Mouse (Mus musculus) hindbrain, embryonic 16.5 days (tissue): Measurements from ENCODE around the gene St6galnac4. TPM values are rescaled to one million over a fixed set of nuclear protein-coding genes. Genes with fewer than 3 reads are reported as not detected.

Experiments
- ATAC-seq: fragments of 200-750 bp; cut with Nextera tagmentation; 2 replicates; pipeline ENCODE4 v1.8.0; 2017; ENCODE audit warnings: moderate TSS enrichment, moderate library complexity
- H3K27ac ChIP-seq: fragments of 300-500 bp; sonication (generic); 2 replicates; pipeline ENCODE4 v1.5.1; 2014; ENCODE audit warnings: low read depth, mild to moderate bottlenecking, control low read depth, low read length, moderate library complexity
- H3K27me3 ChIP-seq: fragments of 300-500 bp; sonication (generic); replicated peaks from 2 replicates; pipeline ENCODE4 v1.6.1; 2014; ENCODE audit warnings: low read length; ENCODE audit not compliant: control insufficient read depth, insufficient read depth
- H3K36me3 ChIP-seq: fragments of 300-500 bp; sonication (generic); 2 replicates; pipeline ENCODE4 v1.6.1; 2014; ENCODE audit warnings: mild to moderate bottlenecking, low read length, moderate library complexity, mixed read lengths; ENCODE audit not compliant: control insufficient read depth, insufficient read depth
- H3K4me1 ChIP-seq: fragments of 300-500 bp; sonication (generic); 2 replicates; pipeline ENCODE4 v1.6.1; 2014; ENCODE audit warnings: low read depth, low read length; ENCODE audit not compliant: control insufficient read depth, insufficient read depth
- H3K4me2 ChIP-seq: fragments of 300-500 bp; sonication (generic); 2 replicates; pipeline ENCODE4 v1.6.1; 2014; ENCODE audit warnings: mild to moderate bottlenecking, low read length, control low read depth, moderate library complexity
- H3K4me3 ChIP-seq: fragments of 300-500 bp; sonication (generic); 2 replicates; pipeline ENCODE4 v1.5.1; 2014; ENCODE audit warnings: mild to moderate bottlenecking, low read length, control low read depth, moderate library complexity
- H3K9ac ChIP-seq: fragments of 300-500 bp; sonication (generic); 2 replicates; pipeline ENCODE4 v1.6.1; 2014; ENCODE audit warnings: low read depth, mild to moderate bottlenecking, control low read depth, low read length, moderate library complexity
- H3K9me3 ChIP-seq: fragments of 300-500 bp; sonication (generic); 2 replicates; pipeline ENCODE4 v1.6.1; 2014; ENCODE audit warnings: mild to moderate bottlenecking, low read length, moderate library complexity; ENCODE audit not compliant: control insufficient read depth
- WGBS: fragments of 180-500 bp; shearing (Covaris S2); extraction: QIAGEN DNeasy Blood & Tissue Kit; methylation state at CpG from one replicate; pipeline ENCODE4 v1.1.7; 2014; 5-methylcytosine and 5-hydroxymethylcytosine counted together
- polyA plus RNA-seq: library from polyadenylated mRNA; unstranded; fragments of >200 nt; fragmentation: Nextera tagmentation; extraction: Ambion mirVana; gene quantifications from 2 replicates; pipeline ENCODE4 v1.2.1, GENCODE M21; 2015

Gene St6galnac4
- polyA plus RNA-seq, 1 experiment from 2014 or later: 54.3 TPM

GRCm38 (mm10) chr2:32591249-32591648 is 4.4 kb downstream of the St6galnac4 start:
- no peaks in the 10 kb centered on the region for H3K27me3 ChIP-seq
- WGBS: 71% methylated on average over 6 of the region's 6 CpGs

GRCm38 (mm10) chr2:32596725-32597124 is 9.8 kb downstream of the St6galnac4 start:
- Histone ChIP-seq H3K9ac (no peak overlapping the region), H3K36me3 (peaks cover 5% of the 10 kb centered on the region; the same call in 1 of the 2 replicates), H3K27ac (peak overlapping the region; percentile 60), H3K4me2 (no peak overlapping the region), H3K27me3 (no peaks in the 10 kb centered on the region), H3K4me1 (no peaks in the 10 kb centered on the region), H3K9me3 (no peaks in the 10 kb centered on the region), H3K4me3 (no peak overlapping the region)
- peak; percentile 32; the same call in 1 of the 2 replicates for ATAC-seq
- 71% methylated on average over 13 of the region's 13 CpGs for WGBS

More at GRCm38 (mm10) chr2:32591249-32591648, 4.4 kb downstream of the St6galnac4 start:
- Histone ChIP-seq H3K4me2 (no peak overlapping the region), H3K4me1 (peaks cover 21% of the 10 kb centered on the region), H3K27ac (no peak overlapping the region), H3K4me3 (no peak overlapping the region), H3K9ac (no peak overlapping the region), H3K36me3 (peaks cover 5% of the 10 kb centered on the region; the same call in 1 of the 2 replicates), H3K9me3 (no peaks in the 10 kb centered on the region)
- no peak for ATAC-seq

GRCm38 (mm10) chr2:32597248-32597647 is 10.4 kb downstream of the St6galnac4 start:
- H3K9ac ChIP-seq: no peak overlapping the region
- no peaks in the 10 kb centered on the region for H3K4me1 ChIP-seq
- ATAC-seq: no peak

GRCm38 (mm10) chr2:32597699-32598098 is 10.8 kb downstream of the St6galnac4 start:
- Histone ChIP-seq H3K4me3 (no peak overlapping the region), H3K4me2 (no peak overlapping the region), H3K4me1 (no peaks in the 10 kb centered on the region), H3K27ac (no peak overlapping the region), H3K9me3 (no peaks in the 10 kb centered on the region), H3K27me3 (no peaks in the 10 kb centered on the region), H3K9ac (no peak overlapping the region), H3K36me3 (peaks cover 5% of the 10 kb centered on the region; the same call in 1 of the 2 replicates)
- ATAC-seq: no peak
- 86% methylated on average over 5 of the region's 5 CpGs for WGBS

More at GRCm38 (mm10) chr2:32597248-32597647, 10.4 kb downstream of the St6galnac4 start:
- peaks cover 5% of the 10 kb centered on the region; the same call in 1 of the 2 replicates for H3K36me3 ChIP-seq
- peak overlapping the region; percentile 60 for H3K27ac ChIP-seq
- no peak overlapping the region for H3K4me2 ChIP-seq
- no peaks in the 10 kb centered on the region for H3K9me3 ChIP-seq
- WGBS: 85% methylated on average over 5 of the region's 5 CpGs
- H3K4me3 ChIP-seq: no peak overlapping the region
- no peaks in the 10 kb centered on the region for H3K27me3 ChIP-seq

GRCm38 (mm10) chr2:32598506-32598905 is 11.6 kb downstream of the St6galnac4 start:
- Histone ChIP-seq H3K4me1 (no peaks in the 10 kb centered on the region), H3K9ac (no peak overlapping the region), H3K4me3 (no peak overlapping the region), H3K36me3 (peaks cover 5% of the 10 kb centered on the region; the same call in 1 of the 2 replicates), H3K9me3 (no peaks in the 10 kb centered on the region), H3K27ac (no peak overlapping the region), H3K27me3 (no peaks in the 10 kb centered on the region), H3K4me2 (no peak overlapping the region)
- ATAC-seq: no peak
- 87% methylated on average over 8 of the region's 8 CpGs for WGBS

- no peak within 1 kb of the TSS for H3K4me2 ChIP-seq
- 94% methylated on average over 3 of the region's 3 CpGs for WGBS
- H3K4me1 ChIP-seq: no peaks in the 10 kb centered on the region
- H3K36me3 ChIP-seq: peaks cover 5% of the 10 kb centered on the region; the same call in 1 of the 2 replicates
- no peaks in the 10 kb centered on the region for H3K27me3 ChIP-seq
- no peak for ATAC-seq
- no peak within 1 kb of the TSS for H3K4me3 ChIP-seq
- no peak within 1 kb of the TSS for H3K9ac ChIP-seq
- no peak within 1 kb of the TSS for H3K27ac ChIP-seq
- no peaks in the 10 kb centered on the region for H3K9me3 ChIP-seq
Measured at GRCm38 (mm10) chr2:32599409-32599808, 12.5 kb downstream of the St6galnac4 start, which contains the start of gene St6galnac6. TSS of gene St6galnac6 (plus strand) at chr2:32599709.

GRCm38 (mm10) chr2:32601417-32602065 is 14.6 kb downstream of the St6galnac4 start:
- H3K9ac ChIP-seq: no peak overlapping the region
- no peak overlapping the region for H3K4me3 ChIP-seq
- H3K4me1 ChIP-seq: no peaks in the 10 kb centered on the region
- no peak overlapping the region for H3K4me2 ChIP-seq
- no peaks in the 10 kb centered on the region for H3K36me3 ChIP-seq
- no peaks in the 10 kb centered on the region for H3K27me3 ChIP-seq
- no peak overlapping the region for H3K27ac ChIP-seq
- 34% methylated on average over 8 of the region's 8 CpGs for WGBS
- ATAC-seq: peak; percentile 31; the same call in 1 of the 2 replicates
- no peaks in the 10 kb centered on the region for H3K9me3 ChIP-seq

- H3K27me3 ChIP-seq: no peaks in the 10 kb centered on the region
- H3K4me1 ChIP-seq: peaks cover 4% of the 10 kb centered on the region; the same call in 1 of the 2 replicates
- no peak for ATAC-seq
- no peaks in the 10 kb centered on the region for H3K36me3 ChIP-seq
- no peaks in the 10 kb centered on the region for H3K9me3 ChIP-seq
- H3K4me3 ChIP-seq: peak overlapping the region; percentile 27
- 1% methylated on average over 11 of the region's 11 CpGs for WGBS
- H3K27ac ChIP-seq: no peak overlapping the region
- peak overlapping the region; percentile 48 for H3K4me2 ChIP-seq
- H3K9ac ChIP-seq: 0 out of 2 replicates have a peak overlapping the region, but pooled peaks have one; percentile 7
Measured at GRCm38 (mm10) chr2:32602600-32603054, 15.7 kb downstream of the St6galnac4 start.

- Histone ChIP-seq H3K27me3 (no peaks in the 10 kb centered on the region), H3K4me3 (no peak overlapping the region), H3K4me1 (peaks cover 16% of the 10 kb centered on the region), H3K27ac (no peak overlapping the region), H3K36me3 (no peaks in the 10 kb centered on the region), H3K9me3 (no peaks in the 10 kb centered on the region), H3K9ac (no peak overlapping the region), H3K4me2 (no peak overlapping the region)
- ATAC-seq: no peak
- WGBS: 51% methylated on average over 10 of the region's 10 CpGs
Measured at GRCm38 (mm10) chr2:32604631-32605030, 17.7 kb downstream of the St6galnac4 start.
